In genomic region chr9:77545068-77545421, GRCm38 (mm10) we compare ENCODE assay signal across 8 mouse cellular contexts. TPM values are rescaled to one million over a fixed set of nuclear protein-coding genes. Genes with fewer than 3 reads are reported as not detected.
DNase-seq lines count a peak whose midpoint lies in the region; ATAC-seq and TF ChIP-seq lines count a peak whose summit lies in the region.

No protein-coding gene starts in this region.

- H3K27ac ChIP-seq in kidney, embryonic 15.5 days, result peak overlapping the region; percentile 90
- no peak overlapping the region for H3K27ac ChIP-seq in cortical plate, adult 2 months (ENCODE audit: insufficient read depth, low read length)
- H3K27ac ChIP-seq in hindbrain, embryonic 15.5 days (replicated peaks), result peak overlapping the region; percentile 82
- H3K27ac ChIP-seq in midbrain, embryonic 14.5 days (replicated peaks; ENCODE audit: low read depth, low read length), result 0 out of 2 replicates have a peak overlapping the region, but pooled peaks have one; percentile 71

- under 1% methylated on average over 17 of the region's 17 CpGs for WGBS in kidney, embryonic 15.5 days
- under 1% methylated on average over 17 of the region's 17 CpGs for WGBS in hindbrain, embryonic 15.5 days
- under 1% methylated on average over 17 of the region's 17 CpGs for WGBS in midbrain, embryonic 14.5 days

- TF ChIP-seq CTCF in cortical plate, adult 2 months (IDR thresholded peaks at IDR 0.05; ENCODE audit: extremely low read depth, insufficient read depth, low read length), result no peak

- peak overlapping the region; percentile 68 for H3K9ac ChIP-seq in kidney, embryonic 15.5 days
- peak overlapping the region; percentile 66 for H3K9ac ChIP-seq in hindbrain, embryonic 15.5 days
- peak overlapping the region; percentile 65 for H3K9ac ChIP-seq in midbrain, embryonic 14.5 days (replicated peaks; ENCODE audit: low read length)

- TF ChIP-seq POLR2A in cortical plate, adult 2 months (IDR thresholded peaks at IDR 0.05; ENCODE audit: extremely low read depth, insufficient read depth, low read length), result no peak

- no peaks in the 10 kb centered on the region for H3K36me3 ChIP-seq in kidney, embryonic 15.5 days
- no peaks in the 10 kb centered on the region for H3K36me3 ChIP-seq in hindbrain, embryonic 15.5 days
- no peaks in the 10 kb centered on the region for H3K36me3 ChIP-seq in midbrain, embryonic 14.5 days (ENCODE audit: control insufficient read depth, insufficient read depth, low read length)

- peak overlapping the region; percentile 68 for H3K4me3 ChIP-seq in kidney, embryonic 15.5 days (replicated peaks)
- peak overlapping the region; percentile 76 for H3K4me3 ChIP-seq in cortical plate, adult 2 months (ENCODE audit: insufficient read depth, low read length)
- peak overlapping the region; percentile 87 for H3K4me3 ChIP-seq in hindbrain, embryonic 15.5 days
- H3K4me3 ChIP-seq in midbrain, embryonic 14.5 days (replicated peaks; ENCODE audit: low read depth, low read length), result peak overlapping the region; percentile 82

- peak overlapping the region; percentile 95 for H3K4me2 ChIP-seq in kidney, embryonic 15.5 days
- peak overlapping the region; percentile 96 for H3K4me2 ChIP-seq in hindbrain, embryonic 15.5 days
- H3K4me2 ChIP-seq in midbrain, embryonic 14.5 days (ENCODE audit: low read length), result peak overlapping the region; percentile 99

- H3K4me1 ChIP-seq in kidney, embryonic 15.5 days, result peaks cover 42% of the 10 kb centered on the region
- H3K4me1 ChIP-seq in cortical plate, adult 2 months (ENCODE audit: control insufficient read depth, insufficient read depth, low read length), result peaks cover 3% of the 10 kb centered on the region; the same call in 1 of the 2 replicates
- H3K4me1 ChIP-seq in hindbrain, embryonic 15.5 days (replicated peaks), result peaks cover 22% of the 10 kb centered on the region
- peaks cover 17% of the 10 kb centered on the region for H3K4me1 ChIP-seq in midbrain, embryonic 14.5 days (ENCODE audit: control insufficient read depth, insufficient read depth, low read length)

- ATAC-seq in kidney, embryonic 15.5 days (replicated peaks; ENCODE audit: low FRiP score), result 0 out of 2 replicates have a peak, but pooled peaks have one; percentile 4
- ATAC-seq in hindbrain, embryonic 15.5 days (ENCODE audit: low FRiP score, low read depth), result peak; percentile 44
- peak; percentile 49; the same call in 1 of the 2 replicates for ATAC-seq in midbrain, embryonic 14.5 days (ENCODE audit: low FRiP score, low TSS enrichment)

- intact Hi-C loops in left cerebral cortex, postnatal 10 days (cut with DNase I), result no loop called here

- no peak for DNase-seq in kidney, adult 9 months
- peak; percentile 55 for DNase-seq in midbrain, embryonic 14.5 days
- DNase-seq in adipocyte (ENCODE audit: low spot score), result no peak
- no peak for DNase-seq in left cerebral cortex, postnatal 10 days (ENCODE audit: extremely low spot score in 1 of 2, low spot score in 2 of 2)
- DNase-seq in cerebellum, adult 9-11 months, result no peak

- no peaks in the 10 kb centered on the region for H3K27me3 ChIP-seq in kidney, embryonic 15.5 days
- no peaks in the 10 kb centered on the region for H3K27me3 ChIP-seq in hindbrain, embryonic 15.5 days
- H3K27me3 ChIP-seq in midbrain, embryonic 14.5 days (ENCODE audit: control insufficient read depth, insufficient read depth, low read length), result peaks cover 2% of the 10 kb centered on the region; the same call in 1 of the 2 replicates

- no peaks in the 10 kb centered on the region for H3K9me3 ChIP-seq in kidney, embryonic 15.5 days (replicated peaks)
- H3K9me3 ChIP-seq in hindbrain, embryonic 15.5 days, result no peaks in the 10 kb centered on the region
- no peaks in the 10 kb centered on the region for H3K9me3 ChIP-seq in midbrain, embryonic 14.5 days (ENCODE audit: control insufficient read depth, low read length)

RNA-seq across cellular contexts. Expression of gene Lrrc1, which starts 0.4 kb away (rescaled TPM):
- 16.7 and 18.8 TPM in 2 replicates for polyA plus RNA-seq in kidney, embryonic 15.5 days (2015; fragmentation: Nextera tagmentation; extraction: Ambion mirVana)
- 9.3 and 12.8 TPM in 2 replicates for polyA plus RNA-seq in cortical plate, adult 2 months (2012; rRNA removed)
- 4.3 and 5.9 TPM in 2 replicates for polyA plus RNA-seq in hindbrain, embryonic 15.5 days (2015; fragmentation: Nextera tagmentation; extraction: Ambion mirVana)
- polyA plus RNA-seq in midbrain, embryonic 14.5 days (2014; fragmentation: Nextera tagmentation; extraction: Ambion mirVana), result 5.1 and 7.1 TPM in 2 replicates
- 1 to 10 TPM; 5.4 to 6.0 TPM for total RNA-seq in left cerebral cortex, postnatal 10 days (2021)
